Mouse (Mus musculus) myocyte (in vitro differentiated cells): ENCODE results near the gene Cfap299. TPM values are rescaled to one million over a fixed set of nuclear protein-coding genes. Genes with fewer than 3 reads are reported as not detected.

Source experiments
- H3K27me3 ChIP-seq: one replicate; pipeline ENCODE4 v1.6.1; 2011; ENCODE audit not compliant: control insufficient read depth, insufficient read depth, insufficient read length
- H3K36me3 ChIP-seq: one replicate; pipeline ENCODE4 v1.6.1; 2011; ENCODE audit not compliant: control insufficient read depth, insufficient read depth
- H3K4me2 ChIP-seq: one replicate; pipeline ENCODE4 v1.6.1; 2011; ENCODE audit warnings: low read depth, control low read depth
- H3K4me3 ChIP-seq: one replicate; pipeline ENCODE4 v1.5.1; 2011; ENCODE audit warnings: mild to moderate bottlenecking, control low read depth, moderate library complexity
- H3K79me2 ChIP-seq: one replicate; pipeline ENCODE4 v1.6.1; 2011; ENCODE audit not compliant: control insufficient read depth, insufficient read depth
- H3ac ChIP-seq: one replicate; pipeline ENCODE4 v1.6.1; 2011; ENCODE audit not compliant: control insufficient read depth, insufficient read length
- CEBPB ChIP-seq: IDR thresholded peaks from 2 replicates; pipeline ENCODE4 v1.6.1; 2011; ENCODE audit warnings: mild to moderate bottlenecking, moderate library complexity; ENCODE audit not compliant: poor library complexity, insufficient read depth, severe bottlenecking
- E2F4 ChIP-seq: IDR thresholded peaks from one replicate; pipeline ENCODE4 v1.6.1; 2011; ENCODE audit warnings: mild to moderate bottlenecking, control low read depth, moderate library complexity; ENCODE audit not compliant: insufficient read depth
- MAX ChIP-seq: IDR thresholded peaks from one replicate; pipeline ENCODE4 v1.6.1; 2011; ENCODE audit warnings: low read depth, mild to moderate bottlenecking, control low read depth
- MYOD1 ChIP-seq, 3 experiments: IDR thresholded peaks; one replicate each; pipeline ENCODE4 v1.6.1; 2011; ENCODE audit warnings: control low read depth in 2 of 3, low read depth in 2 of 3, mild to moderate bottlenecking in 2 of 3, moderate library complexity in 1 of 3; ENCODE audit not compliant: insufficient read length in 2 of 3, control insufficient read depth in 1 of 3
- MYOG ChIP-seq, 3 experiments: IDR thresholded peaks; one replicate each; pipeline ENCODE4 v1.6.1; 2011; ENCODE audit warnings: control low read depth in 2 of 3, low read depth in 2 of 3, mild to moderate bottlenecking in 2 of 3; ENCODE audit not compliant: insufficient read length in 2 of 3, control insufficient read depth in 1 of 3, insufficient read depth in 1 of 3
- POLR2A ChIP-seq: IDR thresholded peaks from one replicate; pipeline ENCODE4 v1.6.1; 2011; ENCODE audit warnings: low read depth, mild to moderate bottlenecking, control low read depth, moderate library complexity; ENCODE audit not compliant: insufficient read length
- REST ChIP-seq: IDR thresholded peaks from one replicate; pipeline ENCODE4 v1.6.1; 2011; ENCODE audit warnings: mild to moderate bottlenecking, control low read depth, moderate library complexity; ENCODE audit not compliant: insufficient read depth, insufficient read length
- SRF ChIP-seq: IDR thresholded peaks from one replicate; pipeline ENCODE4 v1.6.1; 2011; ENCODE audit warnings: low read depth; ENCODE audit not compliant: control insufficient read depth, insufficient read length
- TCF12 ChIP-seq: IDR thresholded peaks from one replicate; pipeline ENCODE4 v1.6.1; 2011; ENCODE audit warnings: mild to moderate bottlenecking, control low read depth; ENCODE audit not compliant: poor library complexity, insufficient read depth, severe bottlenecking
- USF1 ChIP-seq: IDR thresholded peaks from one replicate; pipeline ENCODE4 v1.6.1; 2011; ENCODE audit warnings: low read depth, mild to moderate bottlenecking, control low read depth, moderate library complexity
- polyA plus RNA-seq: library from polyadenylated mRNA; unstranded; fragments of >200 nt; fragmentation: generic; extraction: Trizol; gene quantifications from one replicate; pipeline ENCODE4 v1.2.1, GENCODE M21; 2012; ENCODE audit warnings: missing spikeins

Cfap299 gene
- polyA plus RNA-seq, 1 experiment = not detected

DNA sequence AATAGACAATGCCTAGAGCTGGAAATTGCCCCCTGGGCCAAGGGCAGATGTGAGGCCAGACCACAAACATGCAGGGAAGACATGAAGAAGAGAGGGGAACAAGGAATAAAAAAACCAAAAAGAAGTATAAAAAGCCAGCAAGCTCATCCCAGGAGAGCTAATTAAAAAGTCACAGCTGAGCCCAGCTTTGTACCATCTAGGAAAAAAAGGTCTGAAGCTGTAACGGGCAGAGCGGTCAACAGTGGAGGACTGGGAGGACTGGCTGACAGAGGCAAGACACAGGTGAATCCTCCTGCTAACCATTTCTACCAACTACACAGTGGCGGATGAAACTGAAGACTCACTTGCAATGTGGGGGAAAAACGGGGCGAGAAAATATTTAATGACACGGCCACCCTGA, 505.2 kb downstream of the Cfap299 start:
- H3K27me3 ChIP-seq = peaks cover 3% of the 10 kb centered on the region
- H3K4me2 ChIP-seq = no peak overlapping the region
- no peaks in the 10 kb centered on the region for H3K79me2 ChIP-seq
- H3K4me3 ChIP-seq = no peak overlapping the region
- H3ac ChIP-seq = no peak overlapping the region
- H3K36me3 ChIP-seq = no peaks in the 10 kb centered on the region
- TF ChIP-seq SRF (no peak), USF1 (no peak)

DNA sequence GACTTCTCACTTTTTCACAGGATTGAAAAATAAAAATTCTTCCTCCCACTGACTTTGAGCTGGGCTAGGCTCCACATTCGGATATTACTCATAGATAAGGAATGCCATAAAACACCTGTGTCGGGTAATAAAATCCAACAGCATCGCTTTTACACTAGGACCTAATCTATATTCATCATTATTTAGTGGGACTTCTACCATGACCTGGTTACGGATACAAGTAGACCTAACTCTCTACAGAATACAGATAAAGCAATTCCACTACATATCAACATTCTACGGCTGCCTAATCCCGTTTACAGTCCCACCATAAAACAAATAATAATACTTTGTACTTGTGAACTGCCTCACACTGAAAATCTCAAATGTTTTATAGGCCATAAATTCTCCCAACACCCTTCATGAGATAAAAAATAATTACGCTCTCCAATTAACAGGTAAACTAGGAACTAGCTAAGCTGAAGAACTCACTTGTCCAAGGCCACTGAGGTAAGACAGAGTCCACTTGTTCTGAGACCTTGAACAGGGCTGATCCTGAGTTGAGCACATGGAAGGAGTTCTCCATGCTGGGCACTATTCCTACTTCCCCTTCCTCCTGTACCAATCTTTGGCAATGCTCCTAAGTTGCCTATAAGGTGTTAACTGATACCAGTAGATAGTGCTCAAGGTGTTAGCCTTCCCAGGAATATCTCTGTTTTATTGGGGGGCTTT, 513.7 kb downstream of the Cfap299 start:
- Histone ChIP-seq H3K79me2 (no peaks in the 10 kb centered on the region), H3K27me3 (peaks cover 8% of the 10 kb centered on the region), H3ac (no peak overlapping the region), H3K36me3 (no peaks in the 10 kb centered on the region), H3K4me3 (no peak overlapping the region), H3K4me2 (no peak overlapping the region)
- no peak for TF ChIP-seq SRF
- TF ChIP-seq E2F4 = no peak
- no peak for TF ChIP-seq MAX
- TF ChIP-seq CEBPB = no peak
- no peak for TF ChIP-seq POLR2A
- TF ChIP-seq MYOG (IDR thresholded peaks at IDR 0.05; ENCODE audit: control insufficient read depth in 1 of 3, insufficient read depth in 1 of 3, insufficient read length in 2 of 3, low read depth in 2 of 3) = no peak
- no peak for TF ChIP-seq USF1
- TF ChIP-seq TCF12 = no peak

DNA sequence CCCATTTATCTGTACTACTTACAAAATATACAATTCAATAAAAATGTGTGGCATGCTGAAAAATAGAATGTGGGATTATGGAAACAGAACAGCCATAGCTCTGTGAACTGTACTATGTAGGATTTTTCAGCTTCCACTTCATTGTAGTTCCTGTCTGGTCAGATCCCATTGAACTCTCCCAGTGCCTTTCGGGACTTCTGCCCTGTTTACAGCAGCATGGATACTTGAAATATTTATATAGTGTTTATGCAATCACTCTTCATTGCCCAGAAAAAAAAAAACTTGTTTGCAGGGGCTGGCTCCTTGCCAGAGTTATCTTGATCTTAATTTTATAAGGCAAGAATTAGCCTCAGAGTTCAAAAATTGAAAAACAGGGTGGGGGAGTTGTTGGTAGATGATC, 515.6 kb downstream of the Cfap299 start:
- no peak overlapping the region for H3ac ChIP-seq
- H3K79me2 ChIP-seq = no peaks in the 10 kb centered on the region
- H3K4me3 ChIP-seq = no peak overlapping the region
- peaks cover 5% of the 10 kb centered on the region for H3K27me3 ChIP-seq
- no peak overlapping the region for H3K4me2 ChIP-seq
- H3K36me3 ChIP-seq = no peaks in the 10 kb centered on the region
- no peak for TF ChIP-seq CEBPB
- no peak for TF ChIP-seq MYOG (IDR thresholded peaks at IDR 0.05; ENCODE audit: control insufficient read depth in 1 of 3, insufficient read depth in 1 of 3, insufficient read length in 2 of 3, low read depth in 2 of 3)
- TF ChIP-seq TCF12 = no peak
- TF ChIP-seq REST = no peak
- TF ChIP-seq MYOD1 (IDR thresholded peaks at IDR 0.05; ENCODE audit: control insufficient read depth in 1 of 3, insufficient read length in 2 of 3, low read depth in 2 of 3) = no peak
- no peak for TF ChIP-seq E2F4
- no peak for TF ChIP-seq SRF

Other genes with a start within 250 kb of the Cfap299 start
- gene Prdm8, start 162.1 kb upstream of the Cfap299 start, polyA plus RNA-seq = 1.5 TPM
- 0.40 TPM for gene Fgf5, start 75.1 kb upstream of the Cfap299 start, polyA plus RNA-seq
- gene Gm11111, start 223.4 kb downstream of the Cfap299 start, polyA plus RNA-seq = not detected